Mouse (Mus musculus): Measurements from ENCODE around the gene Cfap73. TPM values are rescaled to one million over a fixed set of nuclear protein-coding genes. Genes with fewer than 3 reads are reported as not detected.

The Cfap73 gene
- polyA plus RNA-seq, 1 experiment: 0.15 TPM

- Histone ChIP-seq H3K27ac (ENCODE audit: control insufficient read depth, insufficient read depth, low read length) (peak overlapping the region; percentile 74), H3K4me1 (replicated peaks; ENCODE audit: control insufficient read depth, insufficient read depth, low read length) (peaks cover 27% of the 10 kb centered on the region), H3K36me3 (ENCODE audit: control insufficient read depth, insufficient read depth, low read length) (peaks cover 26% of the 10 kb centered on the region; the same call in 1 of the 2 replicates), H3K4me3 (ENCODE audit: control insufficient read depth, insufficient read depth, low read length) (peak overlapping the region; percentile 81), H3K27me3 (ENCODE audit: control insufficient read depth, insufficient read depth, low read length) (no peaks in the 10 kb centered on the region)
- TF ChIP-seq POLR2A (IDR thresholded peaks at IDR 0.05; ENCODE audit: control insufficient read depth, extremely low read depth, insufficient read depth, low read length, poor library complexity) (no peak), CTCF (IDR thresholded peaks at IDR 0.05; ENCODE audit: borderline replicate concordance, control insufficient read depth, extremely low read depth, insufficient read depth, low read length, poor library complexity) (0 out of 2 replicates have a peak, but pooled peaks have one; percentile 32)
- 25% methylated on average over 17 of the region's 17 CpGs for WGBS
- DNase-seq: no peak
Observed at GRCm38 (mm10) chr5:120586741-120587615, 47.1 kb downstream of the Cfap73 start.

- Histone ChIP-seq H3K27ac (ENCODE audit: control insufficient read depth, insufficient read depth, low read length) (no peak overlapping the region), H3K4me1 (replicated peaks; ENCODE audit: control insufficient read depth, insufficient read depth, low read length) (peaks cover 45% of the 10 kb centered on the region), H3K4me3 (ENCODE audit: control insufficient read depth, insufficient read depth, low read length) (no peak overlapping the region), H3K27me3 (ENCODE audit: control insufficient read depth, insufficient read depth, low read length) (no peaks in the 10 kb centered on the region), H3K36me3 (ENCODE audit: control insufficient read depth, insufficient read depth, low read length) (peaks cover 31% of the 10 kb centered on the region; the same call in 1 of the 2 replicates)
- DNase-seq: no peak
- no peak for TF ChIP-seq CTCF (IDR thresholded peaks at IDR 0.05; ENCODE audit: borderline replicate concordance, control insufficient read depth, extremely low read depth, insufficient read depth, low read length, poor library complexity)
- no peak for TF ChIP-seq POLR2A (IDR thresholded peaks at IDR 0.05; ENCODE audit: control insufficient read depth, extremely low read depth, insufficient read depth, low read length, poor library complexity)
- WGBS: 90% methylated on average over 15 of the region's 15 CpGs
Observed at GRCm38 (mm10) chr5:120584968-120585367, 49.1 kb downstream of the Cfap73 start.

GRCm38 (mm10) chr5:120583511-120583910, 50.5 kb downstream of the Cfap73 start:
- H3K27ac ChIP-seq (ENCODE audit: control insufficient read depth, insufficient read depth, low read length): no peak overlapping the region
- DNase-seq: no peak
- whole genome bisulfite sequencing: 91% methylated on average over 4 of the region's 4 CpGs
- TF ChIP-seq POLR2A (IDR thresholded peaks at IDR 0.05; ENCODE audit: control insufficient read depth, extremely low read depth, insufficient read depth, low read length, poor library complexity) (no peak), CTCF (IDR thresholded peaks at IDR 0.05; ENCODE audit: borderline replicate concordance, control insufficient read depth, extremely low read depth, insufficient read depth, low read length, poor library complexity) (no peak)
- peaks cover 31% of the 10 kb centered on the region; the same call in 1 of the 2 replicates for H3K36me3 ChIP-seq (ENCODE audit: control insufficient read depth, insufficient read depth, low read length)
- H3K4me3 ChIP-seq (ENCODE audit: control insufficient read depth, insufficient read depth, low read length): no peak overlapping the region
- H3K27me3 ChIP-seq (ENCODE audit: control insufficient read depth, insufficient read depth, low read length): no peaks in the 10 kb centered on the region
- peaks cover 53% of the 10 kb centered on the region for H3K4me1 ChIP-seq (replicated peaks; ENCODE audit: control insufficient read depth, insufficient read depth, low read length)

- Histone ChIP-seq H3K36me3 (ENCODE audit: control insufficient read depth, insufficient read depth, low read length) (peaks cover 31% of the 10 kb centered on the region; the same call in 1 of the 2 replicates), H3K4me3 (ENCODE audit: control insufficient read depth, insufficient read depth, low read length) (no peak overlapping the region), H3K27me3 (ENCODE audit: control insufficient read depth, insufficient read depth, low read length) (no peaks in the 10 kb centered on the region), H3K4me1 (replicated peaks; ENCODE audit: control insufficient read depth, insufficient read depth, low read length) (peaks cover 62% of the 10 kb centered on the region), H3K27ac (ENCODE audit: control insufficient read depth, insufficient read depth, low read length) (peak overlapping the region; percentile 14; the same call in 1 of the 2 replicates)
- DNase-seq: no peak
- TF ChIP-seq POLR2A (IDR thresholded peaks at IDR 0.05; ENCODE audit: control insufficient read depth, extremely low read depth, insufficient read depth, low read length, poor library complexity) (no peak), CTCF (IDR thresholded peaks at IDR 0.05; ENCODE audit: borderline replicate concordance, control insufficient read depth, extremely low read depth, insufficient read depth, low read length, poor library complexity) (no peak)
- 97% methylated on average over 9 of the region's 9 CpGs for WGBS
Observed at GRCm38 (mm10) chr5:120582002-120582401, 52.0 kb downstream of the Cfap73 start.

DNA sequence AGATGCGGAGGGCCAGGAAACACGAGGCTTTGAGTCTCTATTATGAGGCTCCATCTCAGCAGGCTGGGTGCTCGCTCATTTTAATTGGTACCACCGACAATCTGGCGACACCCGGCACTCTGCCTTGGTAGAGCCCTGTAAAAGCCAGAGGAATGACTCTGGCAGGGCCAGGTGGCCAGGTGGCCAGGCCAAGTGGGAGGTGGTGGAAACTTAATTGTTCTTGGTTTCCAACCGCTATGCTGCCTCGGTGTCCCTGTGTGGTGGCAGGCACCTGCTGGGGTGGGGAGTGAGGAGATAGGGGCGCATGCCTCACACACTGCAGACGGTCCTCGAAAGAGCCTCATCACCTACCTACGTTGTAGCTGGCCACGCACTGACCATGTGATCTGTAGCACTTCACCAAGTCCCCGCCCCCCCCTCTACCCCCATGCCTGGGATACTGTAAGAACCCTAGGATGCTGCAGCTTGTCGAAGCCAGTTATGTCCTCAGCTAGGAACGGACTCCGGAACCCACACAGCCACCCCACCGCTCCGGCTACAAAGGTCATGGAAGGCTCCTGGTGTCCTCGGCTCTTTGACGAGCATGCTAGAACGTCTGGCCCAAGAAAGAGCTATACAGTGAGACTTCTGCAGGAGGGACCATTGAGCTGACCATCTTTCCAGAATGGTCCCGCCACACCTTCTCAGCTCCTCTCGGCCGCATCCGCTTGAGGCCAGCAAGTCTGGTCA, 54.0 kb downstream of the Cfap73 start:
- H3K4me3 ChIP-seq (ENCODE audit: control insufficient read depth, insufficient read depth, low read length): peak overlapping the region; percentile 19
- 54% methylated on average over 26 of the region's 26 CpGs for WGBS
- TF ChIP-seq POLR2A (IDR thresholded peaks at IDR 0.05; ENCODE audit: control insufficient read depth, extremely low read depth, insufficient read depth, low read length, poor library complexity) (no peak), CTCF (IDR thresholded peaks at IDR 0.05; ENCODE audit: borderline replicate concordance, control insufficient read depth, extremely low read depth, insufficient read depth, low read length, poor library complexity) (no peak)
- peak overlapping the region; percentile 88 for H3K27ac ChIP-seq (ENCODE audit: control insufficient read depth, insufficient read depth, low read length)
- H3K27me3 ChIP-seq (ENCODE audit: control insufficient read depth, insufficient read depth, low read length): no peaks in the 10 kb centered on the region
- H3K36me3 ChIP-seq (ENCODE audit: control insufficient read depth, insufficient read depth, low read length): peaks cover 31% of the 10 kb centered on the region; the same call in 1 of the 2 replicates
- peak; percentile 43 for DNase-seq
- H3K4me1 ChIP-seq (replicated peaks; ENCODE audit: control insufficient read depth, insufficient read depth, low read length): peaks cover 55% of the 10 kb centered on the region

DNA sequence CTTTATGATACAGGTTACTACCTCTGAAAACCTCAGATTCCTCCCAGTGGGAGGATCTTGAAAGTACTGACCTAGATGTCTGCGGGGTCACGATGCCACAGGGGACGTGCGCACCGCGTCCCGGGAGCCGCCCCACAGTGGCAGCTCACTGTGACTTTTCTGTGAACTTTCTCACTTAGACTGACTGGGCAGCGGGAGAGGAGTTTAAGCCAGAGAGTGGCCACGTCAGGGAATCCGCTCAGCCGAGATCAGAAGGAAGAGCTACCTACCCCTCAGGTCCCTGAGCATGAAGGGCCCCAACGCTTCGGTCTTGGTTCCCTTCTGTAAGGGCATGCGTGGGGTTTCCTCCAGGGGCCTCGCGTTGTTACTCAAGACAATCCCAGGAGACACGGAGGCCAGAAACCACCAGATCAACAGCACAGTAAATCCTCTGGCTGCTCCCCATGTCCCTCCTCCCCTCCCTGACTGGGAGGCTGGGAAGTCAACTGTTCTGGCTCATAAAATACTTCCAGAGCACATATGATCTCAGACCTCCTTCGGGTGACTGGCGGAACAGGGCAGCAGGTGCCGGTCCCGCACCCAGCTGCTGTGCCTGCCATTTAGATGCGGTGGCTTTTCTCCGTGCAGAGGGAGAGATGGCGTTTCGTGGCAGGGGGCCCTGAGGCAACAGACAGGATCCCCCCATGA, 54.7 kb downstream of the Cfap73 start:
- peak; percentile 45 for DNase-seq
- TF ChIP-seq CTCF (IDR thresholded peaks at IDR 0.05; ENCODE audit: borderline replicate concordance, control insufficient read depth, extremely low read depth, insufficient read depth, low read length, poor library complexity) (0 out of 2 replicates have a peak, but pooled peaks have one; percentile 9), POLR2A (IDR thresholded peaks at IDR 0.05; ENCODE audit: control insufficient read depth, extremely low read depth, insufficient read depth, low read length, poor library complexity) (no peak)
- 5% methylated on average over 26 of the region's 26 CpGs for WGBS
- Histone ChIP-seq H3K36me3 (ENCODE audit: control insufficient read depth, insufficient read depth, low read length) (peaks cover 24% of the 10 kb centered on the region; the same call in 1 of the 2 replicates), H3K4me3 (ENCODE audit: control insufficient read depth, insufficient read depth, low read length) (peak overlapping the region; percentile 19), H3K27ac (ENCODE audit: control insufficient read depth, insufficient read depth, low read length) (peak overlapping the region; percentile 88), H3K27me3 (ENCODE audit: control insufficient read depth, insufficient read depth, low read length) (no peaks in the 10 kb centered on the region), H3K4me1 (replicated peaks; ENCODE audit: control insufficient read depth, insufficient read depth, low read length) (peaks cover 51% of the 10 kb centered on the region)
